Mouse (Mus musculus) midbrain, embryonic 10.5 days (tissue): Measurements from ENCODE around the gene Fgd6. TPM values are rescaled to one million over a fixed set of nuclear protein-coding genes. Genes with fewer than 3 reads are reported as not detected.

ENCODE experiments used
- DNase-seq: peaks from one replicate; pipeline ENCODE4 v3.0.0-alpha.2; 2017; ENCODE audit warnings: low spot score
- H3K27ac ChIP-seq: fragments of 300-500 bp; sonication (generic); replicated peaks from 2 replicates; pipeline ENCODE4 v1.5.1; 2016; ENCODE audit warnings: mild to moderate bottlenecking
- H3K27me3 ChIP-seq: fragments of 300-500 bp; sonication (generic); 2 replicates; pipeline ENCODE4 v1.6.1; 2016; ENCODE audit warnings: low read depth, mild to moderate bottlenecking; ENCODE audit not compliant: poor library complexity, severe bottlenecking
- H3K36me3 ChIP-seq: fragments of 300-500 bp; sonication (generic); 2 replicates; pipeline ENCODE4 v1.6.1; 2016; ENCODE audit warnings: mild to moderate bottlenecking, moderate library complexity
- H3K4me1 ChIP-seq: fragments of 300-500 bp; sonication (generic); 2 replicates; pipeline ENCODE4 v1.6.1; 2016
- H3K4me3 ChIP-seq: fragments of 300-500 bp; sonication (generic); 2 replicates; pipeline ENCODE4 v1.5.1; 2016; ENCODE audit warnings: mild to moderate bottlenecking, moderate library complexity
- H3K9me3 ChIP-seq: fragments of 300-500 bp; sonication (generic); replicated peaks from 2 replicates; pipeline ENCODE4 v1.6.1; 2016; ENCODE audit warnings: mild to moderate bottlenecking
- WGBS: fragments of 180-500 bp; shearing (Covaris S2); methylation state at CpG from one replicate; pipeline ENCODE4 v1.1.7; 2016; 5-methylcytosine and 5-hydroxymethylcytosine counted together
- polyA plus RNA-seq: library from polyadenylated mRNA; unstranded; fragments of >200 nt; fragmentation: Nextera tagmentation; extraction: Ambion mirVana; gene quantifications from 2 replicates; pipeline ENCODE4 v1.2.1, GENCODE M21; 2016

Fgd6 gene
- polyA plus RNA-seq, 1 experiment from 2014 or later = 4.5 TPM

DNA sequence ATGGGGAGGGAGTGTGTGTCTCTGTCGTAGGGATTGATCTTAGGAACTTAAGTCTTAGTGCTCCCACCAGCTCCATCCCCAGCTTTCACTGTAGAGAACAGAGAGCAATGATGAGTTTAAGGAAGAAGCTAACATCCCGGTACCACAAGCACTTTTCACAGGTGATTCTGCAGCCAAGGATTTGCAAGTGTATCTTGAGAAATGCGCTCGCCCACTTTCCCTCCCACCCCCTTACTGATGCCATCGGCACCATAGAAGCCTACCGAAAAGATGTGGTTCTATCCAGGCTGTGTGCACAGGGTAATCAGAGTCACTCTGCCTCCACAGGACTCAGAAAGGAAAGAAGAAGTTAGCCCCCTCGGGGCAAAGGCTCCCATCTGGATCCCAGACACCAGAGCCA, 97.9 kb downstream of the Fgd6 start:
- Histone ChIP-seq H3K36me3 (peaks cover 39% of the 10 kb centered on the region), H3K27me3 (no peaks in the 10 kb centered on the region), H3K4me3 (no peak overlapping the region), H3K9me3 (no peaks in the 10 kb centered on the region), H3K27ac (no peak overlapping the region), H3K4me1 (peaks cover 4% of the 10 kb centered on the region; the same call in 1 of the 2 replicates)
- WGBS = 89% methylated on average over 7 of the region's 7 CpGs
- no peak for DNase-seq

GRCm38 (mm10) chr10:94134535-94135390, 99.0 kb downstream of the Fgd6 start:
- Histone ChIP-seq H3K4me3 (no peak overlapping the region), H3K4me1 (no peaks in the 10 kb centered on the region), H3K27ac (no peak overlapping the region), H3K36me3 (peaks cover 48% of the 10 kb centered on the region), H3K9me3 (no peaks in the 10 kb centered on the region), H3K27me3 (no peaks in the 10 kb centered on the region)
- no peak for DNase-seq
- WGBS = 93% methylated on average over 12 of the region's 12 CpGs

DNA sequence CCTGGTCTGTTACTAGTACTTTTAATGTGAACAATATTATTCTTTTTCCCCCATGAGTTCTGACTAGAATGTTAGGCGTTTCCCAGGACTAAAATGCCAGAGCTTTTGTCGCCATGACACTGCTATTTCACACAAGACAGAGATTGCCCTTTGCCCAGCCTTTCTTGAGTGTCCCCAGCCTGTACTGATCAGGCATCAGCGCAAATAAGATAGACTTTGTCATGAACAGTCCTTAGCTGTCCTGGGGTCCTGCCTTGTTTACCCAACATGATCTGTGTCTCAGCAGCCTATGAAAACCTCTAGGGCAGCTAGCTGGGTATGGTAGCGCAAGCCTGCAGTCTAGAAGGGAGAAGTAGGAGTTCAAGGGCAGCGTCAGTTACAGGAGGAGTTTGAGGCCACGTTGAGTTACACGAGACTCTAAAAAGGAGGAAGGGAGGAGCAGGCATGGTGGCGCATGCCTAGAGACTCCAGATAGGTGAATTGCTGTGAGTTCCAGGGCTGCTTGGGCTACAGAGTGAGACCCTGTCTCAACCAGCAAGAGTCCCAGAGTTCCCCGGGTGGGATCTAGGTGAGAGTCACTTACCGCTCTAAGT, 103.2 kb downstream of the Fgd6 start:
- H3K27ac ChIP-seq = no peak overlapping the region
- H3K9me3 ChIP-seq = no peaks in the 10 kb centered on the region
- no peaks in the 10 kb centered on the region for H3K27me3 ChIP-seq
- WGBS = 94% methylated on average over 10 of the region's 10 CpGs
- H3K4me1 ChIP-seq = no peaks in the 10 kb centered on the region
- H3K36me3 ChIP-seq = peaks cover 65% of the 10 kb centered on the region
- no peak overlapping the region for H3K4me3 ChIP-seq
- DNase-seq = no peak

- H3K9me3 ChIP-seq = no peaks in the 10 kb centered on the region
- H3K27me3 ChIP-seq = no peaks in the 10 kb centered on the region
- peaks cover under 1% of the 10 kb centered on the region; the same call in 1 of the 2 replicates for H3K4me1 ChIP-seq
- 92% methylated on average over 3 of the region's 3 CpGs for WGBS
- no peak for DNase-seq
- no peak overlapping the region for H3K27ac ChIP-seq
- H3K36me3 ChIP-seq = peaks cover 59% of the 10 kb centered on the region
- no peak overlapping the region for H3K4me3 ChIP-seq
These were observed 104.6 kb downstream of the Fgd6 start for GRCm38 (mm10) chr10:94140227-94140931.

DNA sequence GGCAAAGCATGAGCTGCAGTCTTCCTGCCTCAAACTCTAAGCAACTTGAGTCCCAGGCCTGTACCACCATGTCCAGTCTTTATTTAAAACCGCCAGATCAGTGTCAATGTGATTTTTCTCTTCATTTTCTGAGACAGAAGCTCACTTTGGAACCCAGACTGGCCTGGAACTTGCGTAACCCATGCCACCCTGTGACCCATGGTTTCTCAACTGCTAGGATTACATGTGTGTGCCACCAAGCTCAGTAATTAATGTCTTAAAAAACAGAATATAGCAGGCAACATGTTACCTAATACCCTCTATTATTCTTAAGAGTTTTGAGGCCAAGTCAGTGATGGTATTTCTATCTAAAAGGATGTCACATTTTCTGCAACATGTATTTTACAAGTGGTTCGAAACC, 106.6 kb downstream of the Fgd6 start:
- no peaks in the 10 kb centered on the region for H3K27me3 ChIP-seq
- H3K4me1 ChIP-seq = peaks cover 7% of the 10 kb centered on the region
- no peaks in the 10 kb centered on the region for H3K9me3 ChIP-seq
- H3K27ac ChIP-seq = no peak overlapping the region
- no peak overlapping the region for H3K4me3 ChIP-seq
- peaks cover 45% of the 10 kb centered on the region for H3K36me3 ChIP-seq
- WGBS = 92% methylated on average over 3 of the region's 3 CpGs
- DNase-seq = no peak

GRCm38 (mm10) chr10:94144581-94144980, 108.8 kb downstream of the Fgd6 start:
- no peak overlapping the region for H3K27ac ChIP-seq
- 88% methylated on average over 5 of the region's 5 CpGs for WGBS
- peaks cover 29% of the 10 kb centered on the region for H3K36me3 ChIP-seq
- H3K4me1 ChIP-seq = peaks cover 25% of the 10 kb centered on the region
- no peak overlapping the region for H3K4me3 ChIP-seq
- no peaks in the 10 kb centered on the region for H3K27me3 ChIP-seq
- H3K9me3 ChIP-seq = no peaks in the 10 kb centered on the region
- no peak for DNase-seq

- Histone ChIP-seq H3K4me1 (peaks cover 30% of the 10 kb centered on the region), H3K9me3 (no peaks in the 10 kb centered on the region), H3K36me3 (peaks cover 7% of the 10 kb centered on the region), H3K27ac (peak overlapping the region; percentile 96), H3K27me3 (no peaks in the 10 kb centered on the region), H3K4me3 (peak overlapping the region; percentile 94)
- no peak for DNase-seq
- WGBS = 14% methylated on average over 8 of the region's 8 CpGs
These were observed 111.6 kb downstream of the Fgd6 start for GRCm38 (mm10) chr10:94147391-94147755.

DNA sequence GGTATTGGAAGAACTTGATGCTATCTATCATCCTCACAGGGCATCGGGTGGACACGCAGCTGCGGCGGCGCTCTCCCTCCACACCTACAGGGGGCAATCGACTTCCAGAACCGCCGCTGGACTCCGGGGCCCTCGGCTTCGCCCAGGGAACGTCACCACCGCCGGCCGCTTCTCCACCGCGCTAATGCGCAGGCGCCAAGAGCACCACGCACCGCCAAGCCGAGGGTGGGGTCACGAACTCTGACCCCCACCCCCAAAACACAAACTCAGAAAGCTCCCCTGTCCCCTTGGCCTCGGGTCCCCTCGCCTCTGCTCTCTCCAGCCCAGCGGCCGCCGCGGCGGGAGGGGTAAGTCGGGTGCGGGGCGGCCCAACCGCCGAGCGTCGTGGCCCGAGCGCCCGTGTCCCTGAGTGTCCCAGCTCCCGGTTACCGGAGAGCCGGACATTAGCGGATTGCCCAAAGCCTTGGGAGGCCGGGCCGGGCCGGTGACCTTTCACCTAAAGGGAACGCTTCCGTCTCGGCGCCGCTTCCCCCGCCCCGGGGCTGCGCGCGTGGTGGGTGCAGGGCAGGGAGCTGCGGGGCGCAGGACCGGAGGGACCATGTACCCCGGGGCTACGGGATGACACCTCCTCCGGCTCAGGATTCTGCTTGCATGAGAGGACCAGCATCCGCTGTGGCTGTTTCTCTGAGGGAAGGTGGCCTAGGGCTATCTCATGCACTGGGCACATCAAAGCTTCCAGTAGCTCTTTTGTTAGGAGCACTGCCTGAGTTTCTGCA, 112.1 kb downstream of the Fgd6 start, which contains the start of gene Nr2c1:
Gene Nr2c1, plus strand, starts transcription at position 268 of the 776 bp plus-strand sequence.
- H3K4me3 ChIP-seq = peak within 1 kb of the TSS; percentile 94
- H3K27me3 ChIP-seq = no peaks in the 10 kb centered on the region
- H3K27ac ChIP-seq = peak within 1 kb of the TSS; percentile 96
- H3K9me3 ChIP-seq = no peaks in the 10 kb centered on the region
- H3K4me1 ChIP-seq = peaks cover 30% of the 10 kb centered on the region
- peaks cover 13% of the 10 kb centered on the region for H3K36me3 ChIP-seq
- under 1% methylated on average over 64 of the region's 64 CpGs for WGBS
- peak; percentile 91 for DNase-seq

DNA sequence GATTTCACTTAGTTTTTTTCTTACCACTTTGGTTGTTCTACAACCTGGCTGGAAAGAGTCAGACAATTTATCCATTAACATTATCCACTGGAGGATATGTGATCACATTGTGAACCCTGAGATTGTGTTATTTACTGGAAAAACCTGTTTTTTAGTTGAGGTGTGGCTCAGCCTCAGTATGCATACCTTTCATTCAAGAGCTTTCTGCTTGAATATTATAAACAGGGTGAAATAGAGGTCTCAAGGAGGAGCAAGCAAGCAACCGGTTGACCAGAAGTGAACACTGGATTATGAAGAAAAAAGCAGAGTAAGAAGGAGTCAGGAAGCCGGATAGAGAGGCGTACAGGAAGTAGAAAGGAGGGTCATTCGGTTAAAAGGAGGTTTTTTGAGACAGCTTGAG, 115.7 kb downstream of the Fgd6 start:
- no peak overlapping the region for H3K4me3 ChIP-seq
- WGBS = 88% methylated on average over 4 of the region's 4 CpGs
- DNase-seq = no peak
- H3K4me1 ChIP-seq = peaks cover 26% of the 10 kb centered on the region
- H3K27ac ChIP-seq = no peak overlapping the region
- H3K27me3 ChIP-seq = no peaks in the 10 kb centered on the region
- H3K9me3 ChIP-seq = no peaks in the 10 kb centered on the region
- peaks cover 31% of the 10 kb centered on the region for H3K36me3 ChIP-seq

GRCm38 (mm10) chr10:94153841-94154240, 118.0 kb downstream of the Fgd6 start:
- no peak overlapping the region for H3K27ac ChIP-seq
- no peak for DNase-seq
- peaks cover 12% of the 10 kb centered on the region for H3K4me1 ChIP-seq
- H3K36me3 ChIP-seq = peaks cover 53% of the 10 kb centered on the region
- H3K4me3 ChIP-seq = no peak overlapping the region
- no peaks in the 10 kb centered on the region for H3K9me3 ChIP-seq
- no peaks in the 10 kb centered on the region for H3K27me3 ChIP-seq

DNA sequence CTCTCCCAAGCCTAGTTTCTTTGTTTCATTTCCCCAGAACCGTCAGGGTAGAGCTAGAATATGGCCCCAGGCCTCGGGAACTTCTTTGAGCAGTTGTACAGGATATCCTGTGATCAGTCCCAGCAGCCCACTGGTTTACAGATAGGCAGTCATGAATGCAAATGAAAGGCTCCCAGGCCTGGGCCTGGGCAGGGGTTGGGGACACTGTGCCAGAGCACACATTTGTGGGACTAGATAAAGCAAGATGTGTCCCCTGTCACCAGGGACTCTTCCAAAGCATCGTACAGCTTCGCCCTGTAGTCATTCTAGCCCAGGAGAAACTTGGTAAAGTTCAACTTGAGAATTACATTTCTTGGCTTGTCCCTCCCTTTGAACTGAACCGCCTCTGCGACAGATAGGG, 123.2 kb downstream of the Fgd6 start:
- Histone ChIP-seq H3K9me3 (no peaks in the 10 kb centered on the region), H3K36me3 (peaks cover 83% of the 10 kb centered on the region), H3K4me3 (no peak overlapping the region), H3K27ac (no peak overlapping the region), H3K4me1 (no peaks in the 10 kb centered on the region), H3K27me3 (no peaks in the 10 kb centered on the region)
- 93% methylated on average over 6 of the region's 6 CpGs for WGBS
- no peak for DNase-seq

GRCm38 (mm10) chr10:94159406-94159805, 123.6 kb downstream of the Fgd6 start:
- H3K9me3 ChIP-seq = no peaks in the 10 kb centered on the region
- no peak overlapping the region for H3K4me3 ChIP-seq
- WGBS = 88% methylated on average over 4 of the region's 4 CpGs
- no peaks in the 10 kb centered on the region for H3K27me3 ChIP-seq
- peaks cover 88% of the 10 kb centered on the region for H3K36me3 ChIP-seq
- no peak for DNase-seq
- H3K27ac ChIP-seq = no peak overlapping the region
- H3K4me1 ChIP-seq = no peaks in the 10 kb centered on the region
